9 mouse cellular contexts compared by ENCODE assay signal in the genomic region with DNA sequence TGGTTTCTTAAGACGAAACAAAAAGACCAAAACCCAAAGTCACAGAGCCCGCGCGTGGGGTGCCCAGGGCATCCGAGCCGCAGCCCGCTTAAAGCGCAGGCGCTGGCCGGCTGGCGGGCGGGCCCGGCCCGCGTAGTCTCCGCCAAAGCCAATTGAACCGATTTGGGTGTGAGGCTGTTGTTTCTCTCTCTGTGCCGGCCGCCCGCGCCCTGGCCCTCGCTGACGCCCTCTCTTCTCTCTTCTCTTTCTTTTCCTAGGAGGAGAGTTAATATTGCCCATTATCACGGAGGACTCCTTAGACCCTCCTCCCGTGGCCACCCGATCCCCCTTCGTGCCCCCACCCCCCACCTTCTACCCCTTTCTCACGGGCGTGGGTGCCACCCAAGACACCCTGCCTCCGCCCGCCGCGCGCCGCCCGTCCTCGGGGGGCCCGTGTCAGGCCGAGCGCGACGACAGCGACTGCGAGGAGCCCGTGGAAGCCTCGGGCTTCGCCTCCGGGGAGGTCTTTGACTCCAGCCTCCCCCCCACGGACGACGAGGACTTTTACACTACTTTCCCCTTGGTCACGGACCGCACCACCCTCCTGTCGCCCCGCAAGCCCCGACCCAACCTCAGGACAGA. TPM values are rescaled to one million over a fixed set of nuclear protein-coding genes. Genes with fewer than 3 reads are reported as not detected.
A peak's percentile ranks its signal among the peaks of the same experiment; 100 is the strongest.
DNase-seq lines count a peak whose midpoint lies in the region; ATAC-seq and TF ChIP-seq lines count a peak whose summit lies in the region.
"Had no signal": no experiment of that assay in that cellular context is flagged by ENCODE, and none has a peak within 500 bp of the region (broad histone marks: within the 10 kb centered on the region; RNA-seq: fewer than 3 reads in every experiment).

No protein-coding gene starts in this region.

- peaks cover 22% of the 10 kb centered on the region for H3K36me3 ChIP-seq in forebrain, postnatal 0 days (ENCODE audit: insufficient read depth)
- H3K36me3 ChIP-seq in intestine, embryonic 16.5 days (ENCODE audit: control insufficient read depth, insufficient read depth, low read length), result no peaks in the 10 kb centered on the region
- no peaks in the 10 kb centered on the region for H3K36me3 ChIP-seq in testis, adult 2 months (ENCODE audit: control insufficient read depth, insufficient read depth, low read length)

- H3K4me3 ChIP-seq in forebrain, postnatal 0 days (ENCODE audit: low read depth, low read length), result peak overlapping the region; percentile 41
- peak overlapping the region; percentile 49 for H3K4me3 ChIP-seq in intestine, embryonic 16.5 days (ENCODE audit: low read length)
- peak overlapping the region; percentile 43 for H3K4me3 ChIP-seq in testis, adult 2 months (ENCODE audit: control insufficient read depth, low read depth, low read length)

- no peaks in the 10 kb centered on the region for H3K27me3 ChIP-seq in forebrain, postnatal 0 days (ENCODE audit: insufficient read depth, low read length)
- H3K27me3 ChIP-seq in intestine, embryonic 16.5 days (replicated peaks; ENCODE audit: control insufficient read depth, insufficient read depth, low read length), result peaks cover 18% of the 10 kb centered on the region
- no peaks in the 10 kb centered on the region; the same call in 1 of the 2 replicates for H3K27me3 ChIP-seq in testis, adult 2 months (ENCODE audit: control insufficient read depth, insufficient read depth, low read length)

- peak; percentile 12; the same call in 1 of the 2 replicates for ATAC-seq in forebrain, postnatal 0 days
- no peak for ATAC-seq in intestine, embryonic 16.5 days

- TF ChIP-seq CTCF in forebrain, postnatal 0 days (IDR thresholded peaks at IDR 0.05; ENCODE audit: low read depth), result no peak
- no peak for TF ChIP-seq CTCF in testis, adult 2 months (IDR thresholded peaks at IDR 0.05; ENCODE audit: control insufficient read depth, insufficient read depth, insufficient replicate concordance, low read depth, low read length)

- H3K4me1 ChIP-seq in forebrain, postnatal 0 days (ENCODE audit: insufficient read depth), result peaks cover 8% of the 10 kb centered on the region; the same call in 1 of the 2 replicates
- peaks cover 19% of the 10 kb centered on the region for H3K4me1 ChIP-seq in intestine, embryonic 16.5 days (ENCODE audit: control insufficient read depth, insufficient read depth, low read length)
- peaks cover 10% of the 10 kb centered on the region for H3K4me1 ChIP-seq in testis, adult 2 months (ENCODE audit: control insufficient read depth, insufficient read depth, low read length)

- H3K9ac ChIP-seq in forebrain, postnatal 0 days, result peak overlapping the region; percentile 65
- H3K9ac ChIP-seq in intestine, embryonic 16.5 days (ENCODE audit: low read depth, low read length), result peak overlapping the region; percentile 67

- 1% methylated on average over 56 of the region's 56 CpGs for WGBS in forebrain, postnatal 0 days
- WGBS in intestine, embryonic 16.5 days, result 1% methylated on average over 56 of the region's 56 CpGs

- H3K27ac ChIP-seq in forebrain, postnatal 0 days (ENCODE audit: low read depth, low read length), result peak overlapping the region; percentile 89
- no peak overlapping the region for H3K27ac ChIP-seq in intestine, embryonic 16.5 days (ENCODE audit: low read length)
- no peak overlapping the region for H3K27ac ChIP-seq in testis, adult 2 months (ENCODE audit: control insufficient read depth, insufficient read depth, low read depth, low read length)

- H3K9me3 ChIP-seq in forebrain, postnatal 0 days (ENCODE audit: low read length), result no peaks in the 10 kb centered on the region
- no peaks in the 10 kb centered on the region for H3K9me3 ChIP-seq in intestine, embryonic 16.5 days (ENCODE audit: control insufficient read depth, low read length)

- DNase-seq in cerebellum, postnatal 14 days, result peak; percentile 70 to 78
- no peak for DNase-seq in cerebellum, adult 11 months
- DNase-seq in adrenal gland, postnatal 10 days, result peak; percentile 75
- DNase-seq in forebrain, postnatal 0 days, result peak; percentile 69
- peak; percentile 51 for DNase-seq in lung, postnatal 10 days
- DNase-seq in thymus, postnatal 14 days, result no peak

- H3K4me2 ChIP-seq in forebrain, postnatal 0 days (ENCODE audit: low read depth), result peak overlapping the region; percentile 60
- H3K4me2 ChIP-seq in intestine, embryonic 16.5 days (ENCODE audit: low read depth, low read length), result peak overlapping the region; percentile 80

- TF ChIP-seq POLR2A in testis, adult 2 months (IDR thresholded peaks at IDR 0.05; ENCODE audit: control insufficient read depth, low read depth, low read length), result no peak

RNA-seq across cellular contexts. Expression of a gene that starts 11.7 kb away (rescaled TPM):
- not detected for total RNA-seq in adrenal gland, postnatal 10 days (2021)
- total RNA-seq in forebrain, postnatal 0 days (2014; rRNA removed), result not detected in 2 replicates
- 0.15 and 0.40 TPM in 2 replicates for polyA plus RNA-seq in forebrain, postnatal 0 days (2015; fragmentation: Nextera tagmentation; extraction: Ambion mirVana)
- polyA plus RNA-seq in intestine, embryonic 16.5 days (2015; fragmentation: Nextera tagmentation; extraction: Ambion mirVana), result not detected in 2 replicates
- 6.9 and 7.3 TPM in 2 replicates for polyA plus RNA-seq in testis, adult 2 months (2012; rRNA removed)
- polyA plus RNA-seq: C2C12 had no signal

Comparison
In these comparisons a context has a peak if more than half of its experiments do, and no peak if none do; other contexts are left out.
1. DNase-seq: peak in cerebellum, postnatal 14 days (2 of 2), adrenal gland, postnatal 10 days (single experiment), forebrain, postnatal 0 days (single experiment) and lung, postnatal 10 days (single experiment); none in cerebellum, adult 11 months (single experiment) and thymus, postnatal 14 days (single experiment).
2. Peak in every context shown above with its lines, with median percentiles within 50 percentile points of each other: H3K4me3 ChIP-seq.